ENCODE assay signal across 8 mouse cellular contexts in genomic region chr13:56136200-56136599, GRCm38 (mm10). TPM values are rescaled to one million over a fixed set of nuclear protein-coding genes. Genes with fewer than 3 reads are reported as not detected.
DNase-seq lines count a peak whose midpoint lies in the region; ATAC-seq and TF ChIP-seq lines count a peak whose summit lies in the region.

TSS of gene H2afy (minus strand) at chr13:56136361.

- no peak for ATAC-seq in intestine, postnatal 0 days
- ATAC-seq in midbrain, embryonic 11.5 days (ENCODE audit: low FRiP score): no peak

- peak within 1 kb of the TSS; percentile 90 for H3K9ac ChIP-seq in intestine, postnatal 0 days (ENCODE audit: low read depth, low read length)
- H3K9ac ChIP-seq in midbrain, embryonic 11.5 days (ENCODE audit: low read length): peak within 1 kb of the TSS; percentile 99

- H3K27ac ChIP-seq in layer of hippocampus, adult 2 months: peak within 1 kb of the TSS; percentile 95
- H3K27ac ChIP-seq in bone marrow macrophage, adult 2 months (ENCODE audit: insufficient read depth, low read depth, low read length): peak within 1 kb of the TSS; percentile 43
- peak within 1 kb of the TSS; percentile 78 for H3K27ac ChIP-seq in intestine, postnatal 0 days (ENCODE audit: low read depth, low read length)
- peak within 1 kb of the TSS; percentile 71 for H3K27ac ChIP-seq in midbrain, embryonic 11.5 days (ENCODE audit: low read depth, low read length)

- peak within 1 kb of the TSS; percentile 88 for H3K4me2 ChIP-seq in intestine, postnatal 0 days (replicated peaks; ENCODE audit: low read depth)
- H3K4me2 ChIP-seq in midbrain, embryonic 11.5 days: peak within 1 kb of the TSS; percentile 89

- H3K4me1 ChIP-seq in bone marrow macrophage, adult 2 months (ENCODE audit: control insufficient read depth, insufficient read depth, low read length): peaks cover 29% of the 10 kb centered on the region
- H3K4me1 ChIP-seq in intestine, postnatal 0 days (replicated peaks; ENCODE audit: control insufficient read depth, insufficient read depth, low read length): 0 out of 2 replicates have a peak, but pooled peaks cover 3% of the 10 kb centered on the region
- peaks cover 23% of the 10 kb centered on the region for H3K4me1 ChIP-seq in midbrain, embryonic 11.5 days (ENCODE audit: control insufficient read depth, insufficient read depth, low read length)

- H3K4me3 ChIP-seq in layer of hippocampus, adult 2 months: peak within 1 kb of the TSS; percentile 95
- H3K4me3 ChIP-seq in bone marrow macrophage, adult 2 months (ENCODE audit: insufficient read depth, low read length): peak within 1 kb of the TSS; percentile 84
- H3K4me3 ChIP-seq in intestine, postnatal 0 days (ENCODE audit: low read depth, low read length): peak within 1 kb of the TSS; percentile 68
- peak within 1 kb of the TSS; percentile 98 for H3K4me3 ChIP-seq in midbrain, embryonic 11.5 days (ENCODE audit: low read depth, low read length)

- no peak for DNase-seq in layer of hippocampus, adult 2 months (ENCODE audit: low spot score in 2 of 2)
- DNase-seq in layer of hippocampus, adult 11-12 months (ENCODE audit: low spot score): no peak
- DNase-seq in gonadal fat pad, adult 2 months (ENCODE audit: low read depth): no peak
- DNase-seq in midbrain, embryonic 11.5 days (ENCODE audit: low spot score, missing footprints): no peak
- DNase-seq in spleen, adult 12 weeks (ENCODE audit: low spot score): no peak
- no peak for DNase-seq in frontal cortex, postnatal 25 days (ENCODE audit: low spot score in 2 of 2)

- H3K9me3 ChIP-seq in intestine, postnatal 0 days (ENCODE audit: control insufficient read depth): no peaks in the 10 kb centered on the region
- no peaks in the 10 kb centered on the region for H3K9me3 ChIP-seq in midbrain, embryonic 11.5 days (ENCODE audit: control insufficient read depth, low read length)

- H3K36me3 ChIP-seq in intestine, postnatal 0 days (ENCODE audit: control insufficient read depth, insufficient read depth): no peaks in the 10 kb centered on the region
- 0 out of 2 replicates have a peak, but pooled peaks cover 3% of the 10 kb centered on the region for H3K36me3 ChIP-seq in midbrain, embryonic 11.5 days (ENCODE audit: control insufficient read depth, insufficient read depth, low read length)

- no peaks in the 10 kb centered on the region for H3K27me3 ChIP-seq in intestine, postnatal 0 days (replicated peaks; ENCODE audit: control insufficient read depth, insufficient read depth, low read length)
- no peaks in the 10 kb centered on the region for H3K27me3 ChIP-seq in midbrain, embryonic 11.5 days (ENCODE audit: control insufficient read depth, insufficient read depth, low read length)

- TF ChIP-seq CTCF in layer of hippocampus, adult 2 months (conservative IDR thresholded peaks at IDR 0.05): no peak
- TF ChIP-seq CTCF in bone marrow macrophage, adult 2 months (IDR thresholded peaks at IDR 0.05; ENCODE audit: low read depth, low read length): no peak
- no peak for TF ChIP-seq CTCF in intestine, postnatal 0 days (IDR thresholded peaks at IDR 0.05; ENCODE audit: low read depth)

- no peak for TF ChIP-seq POLR2A in bone marrow macrophage, adult 2 months (IDR thresholded peaks at IDR 0.05; ENCODE audit: borderline replicate concordance, low read depth, low read length)

- 82% methylated on average over 2 of the region's 2 CpGs for WGBS in intestine, postnatal 0 days
- 75% methylated on average over 2 of the region's 2 CpGs for WGBS in midbrain, embryonic 11.5 days

RNA-seq across cellular contexts. Expression of gene H2afy, which starts in this region (rescaled TPM):
- 100 to 1,000 TPM; 118 to 122 TPM for total RNA-seq in layer of hippocampus, adult 2 months (2021)
- 179 and 191 TPM in 2 replicates for polyA plus RNA-seq in bone marrow macrophage, adult 2 months (2012; ENCODE audit: insufficient read depth, insufficient read length, missing spikeins)
- polyA plus RNA-seq in gonadal fat pad, adult 2 months (2012; rRNA removed): 77.4 and 109 TPM in 2 replicates
- polyA plus RNA-seq in intestine, postnatal 0 days (2015; fragmentation: Nextera tagmentation; extraction: Ambion mirVana): 132 and 138 TPM in 2 replicates
- 677 and 693 TPM in 2 replicates for polyA plus RNA-seq in midbrain, embryonic 11.5 days (2014; fragmentation: Nextera tagmentation; extraction: Ambion mirVana)

Comparison
In these comparisons a context has a peak if more than half of its experiments do, and no peak if none do; other contexts are left out.
1. H3K27ac ChIP-seq: peak in every context shown above with its lines; median percentile 95 in layer of hippocampus, adult 2 months; 78 in intestine, postnatal 0 days; 71 in midbrain, embryonic 11.5 days; 43 in bone marrow macrophage, adult 2 months.